Mouse (Mus musculus): ENCODE measurements around the gene Svs1. TPM values are rescaled to one million over a fixed set of nuclear protein-coding genes. Genes with fewer than 3 reads are reported as not detected.
A peak's percentile ranks its signal among the peaks of the same experiment; 100 is the strongest.

Svs1 gene
- total and polyA plus RNA-seq, 2 experiments from 2014 or later: not detected

DNA sequence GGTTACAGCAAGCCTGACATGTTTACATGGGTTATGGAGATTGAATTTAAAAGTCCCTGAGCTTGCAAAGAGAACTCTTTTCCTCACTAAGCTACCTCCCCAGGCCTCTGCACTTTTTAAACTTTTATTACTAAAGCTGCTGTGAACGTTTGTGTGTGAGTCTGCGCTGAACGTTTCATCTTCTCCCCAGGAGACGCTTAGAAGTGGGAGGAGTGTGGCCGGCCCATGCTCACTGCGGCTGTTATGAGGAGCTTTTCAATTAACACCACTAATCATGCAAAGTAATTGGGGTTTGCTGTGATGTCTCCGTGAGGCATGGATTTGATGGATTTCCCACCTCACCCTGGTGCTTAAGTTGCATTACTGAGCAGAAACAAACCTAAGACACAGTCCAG is 22.5 kb downstream of the Svs1 start:
- no peak for ATAC-seq
- Histone ChIP-seq H3K9ac (no peak overlapping the region), H3K4me2 (ENCODE audit: low read depth) (no peak overlapping the region), H3K4me3 (ENCODE audit: low read depth, low read length) (no peak overlapping the region), H3K36me3 (ENCODE audit: insufficient read depth) (no peaks in the 10 kb centered on the region), H3K4me1 (ENCODE audit: insufficient read depth) (0 out of 2 replicates have a peak, but pooled peaks cover 4% of the 10 kb centered on the region), H3K27me3 (ENCODE audit: insufficient read depth, low read length) (no peaks in the 10 kb centered on the region), H3K27ac (ENCODE audit: low read depth, low read length) (no peak overlapping the region), H3K9me3 (ENCODE audit: low read length) (no peaks in the 10 kb centered on the region)
- WGBS: 11% methylated on average over 7 of the region's 7 CpGs
- TF ChIP-seq CTCF (IDR thresholded peaks at IDR 0.05; ENCODE audit: low read depth): no peak
- no peak for DNase-seq

DNA sequence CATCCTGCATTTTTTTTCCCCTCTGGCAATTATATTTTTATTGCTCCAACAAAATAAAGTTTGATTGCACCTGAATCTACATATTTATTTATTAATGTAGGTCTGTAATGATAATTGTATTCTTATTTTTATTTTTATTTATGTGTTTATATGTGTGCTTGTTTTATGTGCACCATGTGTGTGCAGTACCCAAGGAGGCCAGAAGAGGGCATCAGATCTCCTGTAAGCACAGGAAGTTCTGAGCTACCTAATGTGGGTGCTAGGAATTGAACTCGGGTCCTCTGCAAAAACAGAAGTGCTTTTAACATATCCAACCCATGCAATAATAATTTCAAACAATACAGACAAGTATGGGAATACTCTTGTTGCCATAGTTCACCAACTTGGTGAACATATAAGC is 23.0 kb downstream of the Svs1 start:
- Histone ChIP-seq H3K9ac (no peak overlapping the region), H3K4me1 (ENCODE audit: insufficient read depth) (0 out of 2 replicates have a peak, but pooled peaks cover 4% of the 10 kb centered on the region), H3K36me3 (ENCODE audit: insufficient read depth) (no peaks in the 10 kb centered on the region), H3K4me3 (ENCODE audit: low read depth, low read length) (no peak overlapping the region), H3K4me2 (ENCODE audit: low read depth) (no peak overlapping the region), H3K27me3 (ENCODE audit: insufficient read depth, low read length) (no peaks in the 10 kb centered on the region), H3K9me3 (ENCODE audit: low read length) (no peaks in the 10 kb centered on the region), H3K27ac (ENCODE audit: low read depth, low read length) (no peak overlapping the region)
- DNase-seq (no peak), ATAC-seq (no peak)
- TF ChIP-seq CTCF (IDR thresholded peaks at IDR 0.05; ENCODE audit: low read depth): peak; percentile 35; the same call in 1 of the 2 replicates
- 86% methylated on average over 1 of the region's 1 CpGs for WGBS

DNA sequence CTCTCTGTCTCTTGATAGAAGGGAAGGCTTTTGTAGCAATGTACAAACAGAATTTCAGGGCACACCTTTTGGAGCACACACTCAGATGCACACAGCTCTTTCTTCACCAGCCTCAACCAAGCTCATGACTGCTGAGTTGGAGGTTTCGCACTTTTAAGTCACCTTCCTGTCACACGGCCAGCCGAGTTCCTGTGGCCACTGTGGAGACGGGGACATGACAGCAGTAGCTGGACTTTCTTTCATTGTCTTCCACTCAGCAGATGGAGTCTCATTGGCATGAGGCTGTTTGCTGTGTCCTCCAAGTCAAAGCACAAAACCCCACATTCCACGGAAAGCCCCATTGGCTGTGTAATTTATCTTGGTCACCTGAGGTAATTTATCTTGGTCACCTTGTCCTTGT is 24.5 kb downstream of the Svs1 start:
- 86% methylated on average over 5 of the region's 5 CpGs for WGBS
- no peak for TF ChIP-seq CTCF (IDR thresholded peaks at IDR 0.05; ENCODE audit: low read depth)
- Histone ChIP-seq H3K9me3 (ENCODE audit: low read length) (no peaks in the 10 kb centered on the region), H3K4me3 (ENCODE audit: low read depth, low read length) (no peak overlapping the region), H3K4me2 (ENCODE audit: low read depth) (no peak overlapping the region), H3K36me3 (ENCODE audit: insufficient read depth) (no peaks in the 10 kb centered on the region), H3K9ac (no peak overlapping the region), H3K4me1 (ENCODE audit: insufficient read depth) (0 out of 2 replicates have a peak, but pooled peaks cover 4% of the 10 kb centered on the region), H3K27me3 (ENCODE audit: insufficient read depth, low read length) (no peaks in the 10 kb centered on the region), H3K27ac (ENCODE audit: low read depth, low read length) (no peak overlapping the region)
- ATAC-seq (no peak), DNase-seq (no peak)

DNA sequence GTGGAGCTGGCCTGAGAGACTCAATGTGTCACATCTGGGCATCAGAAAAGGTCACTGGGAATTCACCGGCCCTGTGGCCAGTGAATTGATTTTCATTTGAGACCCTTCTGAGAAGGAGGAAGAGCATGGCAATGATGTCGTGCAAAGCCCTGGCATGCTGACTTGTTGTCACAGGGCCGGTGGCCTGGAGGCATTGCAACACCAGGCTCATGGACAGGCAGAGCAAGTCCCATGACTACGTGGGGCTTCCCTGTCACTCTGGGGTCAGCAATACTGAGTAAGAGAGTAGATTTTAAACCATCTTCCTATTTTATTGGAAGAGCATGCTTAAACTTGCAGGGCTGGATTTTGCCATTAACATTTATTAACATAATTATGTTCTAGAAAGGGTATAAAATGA is 26.4 kb downstream of the Svs1 start:
- no peak overlapping the region for H3K4me2 ChIP-seq (ENCODE audit: low read depth)
- H3K27me3 ChIP-seq (ENCODE audit: insufficient read depth, low read length): no peaks in the 10 kb centered on the region
- no peak overlapping the region for H3K27ac ChIP-seq (ENCODE audit: low read depth, low read length)
- DNase-seq: no peak
- TF ChIP-seq CTCF (IDR thresholded peaks at IDR 0.05; ENCODE audit: low read depth): no peak
- no peak for ATAC-seq
- H3K36me3 ChIP-seq (ENCODE audit: insufficient read depth): no peaks in the 10 kb centered on the region
- WGBS: 85% methylated on average over 4 of the region's 4 CpGs
- H3K9ac ChIP-seq: no peak overlapping the region
- no peaks in the 10 kb centered on the region for H3K9me3 ChIP-seq (ENCODE audit: low read length)
- 0 out of 2 replicates have a peak, but pooled peaks cover 4% of the 10 kb centered on the region for H3K4me1 ChIP-seq (ENCODE audit: insufficient read depth)
- no peak overlapping the region for H3K4me3 ChIP-seq (ENCODE audit: low read depth, low read length)

DNA sequence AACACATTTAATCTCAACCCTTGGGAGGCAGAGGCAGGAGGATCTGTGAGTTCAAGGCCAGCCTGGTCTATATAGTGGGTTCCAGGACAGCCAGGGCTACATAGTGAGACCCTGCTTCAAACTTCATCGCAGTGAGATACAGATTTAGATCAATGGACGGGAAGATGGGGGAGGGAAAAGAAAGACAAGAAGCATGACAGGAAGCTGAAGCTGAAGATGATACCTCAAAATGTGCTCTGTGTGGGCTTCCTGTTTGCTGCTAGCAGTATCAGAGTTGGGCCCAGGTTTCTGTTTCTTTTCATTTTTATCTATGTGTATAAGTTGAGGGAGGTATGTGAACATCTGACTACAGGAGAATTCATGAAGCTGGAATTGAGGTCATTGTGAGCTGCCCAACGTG is 26.8 kb downstream of the Svs1 start:
- DNase-seq (no peak), ATAC-seq (no peak)
- no peak overlapping the region for H3K9ac ChIP-seq
- H3K27me3 ChIP-seq (ENCODE audit: insufficient read depth, low read length): no peaks in the 10 kb centered on the region
- H3K27ac ChIP-seq (ENCODE audit: low read depth, low read length): no peak overlapping the region
- TF ChIP-seq CTCF (IDR thresholded peaks at IDR 0.05; ENCODE audit: low read depth): no peak
- WGBS: 84% methylated on average over 3 of the region's 3 CpGs
- no peak overlapping the region for H3K4me2 ChIP-seq (ENCODE audit: low read depth)
- no peak overlapping the region for H3K4me3 ChIP-seq (ENCODE audit: low read depth, low read length)
- no peaks in the 10 kb centered on the region for H3K36me3 ChIP-seq (ENCODE audit: insufficient read depth)
- no peaks in the 10 kb centered on the region for H3K9me3 ChIP-seq (ENCODE audit: low read length)
- 0 out of 2 replicates have a peak, but pooled peaks cover 3% of the 10 kb centered on the region for H3K4me1 ChIP-seq (ENCODE audit: insufficient read depth)

DNA sequence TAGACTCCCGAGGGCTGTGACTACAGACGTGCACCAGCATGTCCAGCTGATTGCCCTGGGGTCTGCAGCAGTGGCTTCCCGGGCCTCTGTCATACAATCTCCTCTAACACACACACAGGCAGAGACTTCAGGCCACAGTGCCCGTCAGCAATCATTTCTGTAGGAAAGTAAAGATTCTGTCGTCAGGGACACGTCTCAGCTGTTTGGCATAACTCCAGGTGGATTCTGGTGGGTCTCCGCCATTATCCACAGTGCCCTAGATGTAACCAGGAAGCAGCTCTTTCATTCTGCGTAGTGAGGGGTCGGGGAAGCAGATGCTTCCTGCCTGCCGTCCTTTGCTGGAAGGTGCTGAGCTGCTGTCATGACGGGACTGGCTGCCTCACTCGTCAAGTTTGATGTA is 30.5 kb downstream of the Svs1 start:
- 66% methylated on average over 12 of the region's 12 CpGs for WGBS
- H3K9ac ChIP-seq: no peak overlapping the region
- H3K4me1 ChIP-seq (ENCODE audit: insufficient read depth): no peaks in the 10 kb centered on the region
- H3K27me3 ChIP-seq (ENCODE audit: insufficient read depth, low read length): no peaks in the 10 kb centered on the region
- no peak overlapping the region for H3K27ac ChIP-seq (ENCODE audit: low read depth, low read length)
- TF ChIP-seq CTCF (IDR thresholded peaks at IDR 0.05; ENCODE audit: low read depth): no peak
- ATAC-seq: no peak
- DNase-seq: no peak
- H3K4me3 ChIP-seq (ENCODE audit: low read depth, low read length): no peak overlapping the region
- H3K4me2 ChIP-seq (ENCODE audit: low read depth): no peak overlapping the region
- no peaks in the 10 kb centered on the region for H3K36me3 ChIP-seq (ENCODE audit: insufficient read depth)
- H3K9me3 ChIP-seq (ENCODE audit: low read length): no peaks in the 10 kb centered on the region

- H3K36me3 ChIP-seq (ENCODE audit: insufficient read depth): no peaks in the 10 kb centered on the region
- no peak for DNase-seq
- no peaks in the 10 kb centered on the region for H3K4me1 ChIP-seq (ENCODE audit: insufficient read depth)
- no peak overlapping the region for H3K27ac ChIP-seq (ENCODE audit: low read depth, low read length)
- 86% methylated on average over 1 of the region's 1 CpGs for WGBS
- no peak for ATAC-seq
- no peak overlapping the region for H3K4me3 ChIP-seq (ENCODE audit: low read depth, low read length)
- H3K27me3 ChIP-seq (ENCODE audit: insufficient read depth, low read length): no peaks in the 10 kb centered on the region
- no peaks in the 10 kb centered on the region for H3K9me3 ChIP-seq (ENCODE audit: low read length)
- no peak overlapping the region for H3K9ac ChIP-seq
- TF ChIP-seq CTCF (IDR thresholded peaks at IDR 0.05; ENCODE audit: low read depth): no peak
- no peak overlapping the region for H3K4me2 ChIP-seq (ENCODE audit: low read depth)
Measured at GRCm38 (mm10) chr6:49019341-49019740, 32.7 kb downstream of the Svs1 start.
